Mouse (Mus musculus) spleen, adult 2 months (tissue): ENCODE data around the gene Adgb.

Source experiments
- CTCF ChIP-seq: fragments of 200-500 bp; IDR thresholded peaks from 2 replicates; pipeline ENCODE4 v1.5.1; 2011; ENCODE audit warnings: mild to moderate bottlenecking, inconsistent platforms; ENCODE audit not compliant: insufficient read depth, insufficient read length, insufficient replicate concordance; ENCODE audit errors: extremely low read depth
- POLR2A ChIP-seq: fragments of 200-500 bp; IDR thresholded peaks from 2 replicates; pipeline ENCODE4 v1.6.1; 2011; ENCODE audit warnings: low read depth, low read length, inconsistent platforms

- TF ChIP-seq POLR2A (no peak), CTCF (no peak)
These were observed 151.6 kb downstream of the Adgb start for GRCm38 (mm10) chr10:10320364-10321083.
